Mouse (Mus musculus): ENCODE measurements around the gene Slc9c1. TPM values are rescaled to one million over a fixed set of nuclear protein-coding genes. Genes with fewer than 3 reads are reported as not detected.
"Not testable (repeated sequence)": the region's sequence is repeated elsewhere in the genome, so short reads cannot be mapped to it uniquely, and the experiment has no call there.

Gene Slc9c1
- not detected in 2 replicates for polyA plus RNA-seq (2014; fragmentation: Nextera tagmentation; extraction: Ambion mirVana)

DNA sequence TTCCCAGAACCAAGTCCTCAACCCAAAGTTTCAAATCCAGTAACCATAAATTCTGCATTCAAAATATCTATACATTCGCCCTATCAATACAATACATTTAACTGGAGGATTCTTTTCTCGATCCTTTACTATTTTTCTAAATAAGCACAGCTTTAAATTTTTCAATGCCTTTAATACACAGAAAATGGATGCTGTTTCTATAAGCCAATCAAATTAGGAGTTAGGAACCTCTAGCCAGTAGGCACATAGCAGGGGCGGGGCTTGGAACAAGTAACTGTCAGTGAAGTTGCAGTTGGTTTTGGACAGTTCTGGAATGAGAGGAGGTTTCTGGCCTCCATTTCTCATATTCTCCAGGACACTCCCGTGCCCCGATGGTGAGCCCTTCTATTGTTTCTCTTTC lies at the start of gene Slc9c1:
Slc9c1 (plus strand) TSS at position 301 of the 400 bp plus-strand sequence.
- ATAC-seq (ENCODE audit: low FRiP score, low TSS enrichment) (no peak), DNase-seq (no peak)
- Histone ChIP-seq H3K27ac (replicated peaks; ENCODE audit: low read depth, low read length) (no peak within 1 kb of the TSS), H3K36me3 (ENCODE audit: control insufficient read depth, insufficient read depth, low read length) (no peaks in the 10 kb centered on the region), H3K9ac (replicated peaks; ENCODE audit: low read length) (no peak within 1 kb of the TSS), H3K4me1 (ENCODE audit: control insufficient read depth, insufficient read depth, low read length) (no peaks in the 10 kb centered on the region), H3K27me3 (ENCODE audit: control insufficient read depth, insufficient read depth, low read length) (no peaks in the 10 kb centered on the region), H3K9me3 (ENCODE audit: control insufficient read depth, low read length) (no peaks in the 10 kb centered on the region), H3K4me3 (replicated peaks; ENCODE audit: low read depth, low read length) (no peak within 1 kb of the TSS), H3K4me2 (ENCODE audit: low read length) (no peak within 1 kb of the TSS)
- WGBS: 95% methylated on average over 5 of the region's 5 CpGs

GRCm38 (mm10) chr16:45492927-45493326 lies 42.2 kb upstream of the Slc9c1 start, which contains the start of gene Gm609:
Gm609 (minus strand) TSS chr16:45492969.
- H3K4me2 ChIP-seq (ENCODE audit: low read length): no peak within 1 kb of the TSS
- WGBS: 81% methylated on average over 5 of the region's 5 CpGs
- H3K27me3 ChIP-seq (ENCODE audit: control insufficient read depth, insufficient read depth, low read length): no peaks in the 10 kb centered on the region
- H3K4me1 ChIP-seq (ENCODE audit: control insufficient read depth, insufficient read depth, low read length): no peaks in the 10 kb centered on the region
- no peak for ATAC-seq (ENCODE audit: low FRiP score, low TSS enrichment)
- no peak within 1 kb of the TSS for H3K27ac ChIP-seq (replicated peaks; ENCODE audit: low read depth, low read length)
- H3K36me3 ChIP-seq (ENCODE audit: control insufficient read depth, insufficient read depth, low read length): no peaks in the 10 kb centered on the region
- no peak within 1 kb of the TSS for H3K9ac ChIP-seq (replicated peaks; ENCODE audit: low read length)
- no peak for DNase-seq
- H3K9me3 ChIP-seq (ENCODE audit: control insufficient read depth, low read length): no peaks in the 10 kb centered on the region
- no peak within 1 kb of the TSS for H3K4me3 ChIP-seq (replicated peaks; ENCODE audit: low read depth, low read length)

- Histone ChIP-seq H3K27ac (replicated peaks; ENCODE audit: low read depth, low read length) (no peak overlapping the region), H3K4me2 (ENCODE audit: low read length) (no peak overlapping the region), H3K9me3 (ENCODE audit: control insufficient read depth, low read length) (no peaks in the 10 kb centered on the region), H3K4me3 (replicated peaks; ENCODE audit: low read depth, low read length) (no peak overlapping the region), H3K9ac (replicated peaks; ENCODE audit: low read length) (no peak overlapping the region), H3K36me3 (ENCODE audit: control insufficient read depth, insufficient read depth, low read length) (no peaks in the 10 kb centered on the region), H3K4me1 (ENCODE audit: control insufficient read depth, insufficient read depth, low read length) (no peaks in the 10 kb centered on the region), H3K27me3 (ENCODE audit: control insufficient read depth, insufficient read depth, low read length) (no peaks in the 10 kb centered on the region)
- no peak for ATAC-seq (ENCODE audit: low FRiP score, low TSS enrichment)
- 86% methylated on average over 1 of the region's 1 CpGs for WGBS
- no peak for DNase-seq
Observed at GRCm38 (mm10) chr16:45495326-45495725, 39.8 kb upstream of the Slc9c1 start.

GRCm38 (mm10) chr16:45525551-45525950 lies 9.6 kb upstream of the Slc9c1 start:
- H3K4me2 ChIP-seq (ENCODE audit: low read length): no peak overlapping the region
- no peaks in the 10 kb centered on the region for H3K9me3 ChIP-seq (ENCODE audit: control insufficient read depth, low read length)
- ATAC-seq (ENCODE audit: low FRiP score, low TSS enrichment) (no peak), DNase-seq (no peak)
- H3K4me3 ChIP-seq (replicated peaks; ENCODE audit: low read depth, low read length): no peak overlapping the region
- no peak overlapping the region for H3K27ac ChIP-seq (replicated peaks; ENCODE audit: low read depth, low read length)
- H3K27me3 ChIP-seq (ENCODE audit: control insufficient read depth, insufficient read depth, low read length): no peaks in the 10 kb centered on the region
- WGBS: 89% methylated on average over 5 of the region's 5 CpGs
- H3K4me1 ChIP-seq (ENCODE audit: control insufficient read depth, insufficient read depth, low read length): no peaks in the 10 kb centered on the region
- no peaks in the 10 kb centered on the region for H3K36me3 ChIP-seq (ENCODE audit: control insufficient read depth, insufficient read depth, low read length)
- no peak overlapping the region for H3K9ac ChIP-seq (replicated peaks; ENCODE audit: low read length)

GRCm38 (mm10) chr16:45531950-45532349 lies 3.2 kb upstream of the Slc9c1 start, which contains the start of gene Gm17783:
Gm17783 (minus strand) TSS chr16:45532050.
- Histone ChIP-seq H3K4me1 (ENCODE audit: control insufficient read depth, insufficient read depth, low read length) (no peaks in the 10 kb centered on the region), H3K4me3 (replicated peaks; ENCODE audit: low read depth, low read length) (no peak within 1 kb of the TSS), H3K9ac (replicated peaks; ENCODE audit: low read length) (no peak within 1 kb of the TSS), H3K36me3 (ENCODE audit: control insufficient read depth, insufficient read depth, low read length) (no peaks in the 10 kb centered on the region), H3K4me2 (ENCODE audit: low read length) (no peak within 1 kb of the TSS), H3K27me3 (ENCODE audit: control insufficient read depth, insufficient read depth, low read length) (no peaks in the 10 kb centered on the region), H3K9me3 (ENCODE audit: control insufficient read depth, low read length) (no peaks in the 10 kb centered on the region), H3K27ac (replicated peaks; ENCODE audit: low read depth, low read length) (no peak within 1 kb of the TSS)
- ATAC-seq (ENCODE audit: low FRiP score, low TSS enrichment): no peak
- DNase-seq: no peak
- WGBS: 90% methylated on average over 4 of the region's 4 CpGs

DNA sequence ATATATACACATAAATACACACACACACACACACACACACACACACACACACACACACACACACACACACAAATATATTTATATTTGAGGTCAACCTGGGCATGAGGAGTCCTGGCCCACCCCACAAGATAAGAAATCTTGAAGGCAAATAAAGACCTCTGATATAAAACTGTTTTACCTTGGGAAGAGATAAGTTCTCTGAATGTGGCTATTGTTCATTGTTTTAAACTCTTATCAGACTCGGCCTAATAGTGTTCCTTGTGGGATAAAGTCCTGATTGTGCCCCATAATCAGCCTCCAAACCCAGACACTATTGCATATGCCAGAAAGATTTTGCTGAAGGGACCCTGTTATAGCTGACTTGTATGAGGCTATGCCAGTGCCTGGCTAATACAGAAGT lies 3.2 kb downstream of the Slc9c1 start:
- H3K36me3 ChIP-seq (ENCODE audit: control insufficient read depth, insufficient read depth, low read length): not testable (repeated sequence)

DNA sequence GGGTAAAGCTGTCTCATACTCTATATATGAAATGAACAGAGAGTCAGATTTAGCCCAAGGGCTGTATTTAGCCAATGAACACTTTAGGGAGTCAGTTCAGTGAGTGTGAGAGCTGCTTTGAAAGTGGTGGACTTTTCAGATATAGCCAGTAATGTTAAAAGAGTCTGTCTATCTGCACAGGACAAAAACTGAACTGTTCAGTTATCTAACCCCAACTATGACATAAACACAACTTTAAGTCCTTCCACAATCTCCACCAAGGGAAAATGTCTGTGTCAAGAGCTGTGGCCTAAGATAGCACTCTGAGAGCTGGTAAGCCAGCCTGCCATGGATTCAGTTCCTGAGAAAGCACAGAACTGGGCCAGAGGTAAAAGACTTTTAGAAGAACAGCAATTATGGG lies 7.0 kb downstream of the Slc9c1 start:
- H3K4me3 ChIP-seq (replicated peaks; ENCODE audit: low read depth, low read length): no peak overlapping the region
- H3K36me3 ChIP-seq (ENCODE audit: control insufficient read depth, insufficient read depth, low read length): no peaks in the 10 kb centered on the region
- H3K9me3 ChIP-seq (ENCODE audit: control insufficient read depth, low read length): no peaks in the 10 kb centered on the region
- H3K9ac ChIP-seq (replicated peaks; ENCODE audit: low read length): no peak overlapping the region
- DNase-seq (no peak), ATAC-seq (ENCODE audit: low FRiP score, low TSS enrichment) (no peak)
- H3K27me3 ChIP-seq (ENCODE audit: control insufficient read depth, insufficient read depth, low read length): no peaks in the 10 kb centered on the region
- no peaks in the 10 kb centered on the region for H3K4me1 ChIP-seq (ENCODE audit: control insufficient read depth, insufficient read depth, low read length)
- no peak overlapping the region for H3K4me2 ChIP-seq (ENCODE audit: low read length)
- H3K27ac ChIP-seq (replicated peaks; ENCODE audit: low read depth, low read length): no peak overlapping the region

More for the DNA sequence above, 3.2 kb downstream of the Slc9c1 start:
- H3K9ac ChIP-seq (replicated peaks; ENCODE audit: low read length); H3K9me3 ChIP-seq (ENCODE audit: control insufficient read depth, low read length); ATAC-seq (ENCODE audit: low FRiP score, low TSS enrichment); H3K27me3 ChIP-seq (ENCODE audit: control insufficient read depth, insufficient read depth, low read length); H3K4me2 ChIP-seq (ENCODE audit: low read length); H3K4me1 ChIP-seq (ENCODE audit: control insufficient read depth, insufficient read depth, low read length); H3K27ac ChIP-seq (replicated peaks; ENCODE audit: low read depth, low read length); DNase-seq; H3K4me3 ChIP-seq (replicated peaks; ENCODE audit: low read depth, low read length): not testable (repeated sequence)
- 80% methylated on average over 1 of the region's 1 CpGs for WGBS

- no peaks in the 10 kb centered on the region for H3K9me3 ChIP-seq (ENCODE audit: control insufficient read depth, low read length)
- no peak for ATAC-seq (ENCODE audit: low FRiP score, low TSS enrichment)
- no peaks in the 10 kb centered on the region for H3K36me3 ChIP-seq (ENCODE audit: control insufficient read depth, insufficient read depth, low read length)
- H3K4me2 ChIP-seq (ENCODE audit: low read length): no peak overlapping the region
- H3K4me3 ChIP-seq (replicated peaks; ENCODE audit: low read depth, low read length): no peak overlapping the region
- 87% methylated on average over 3 of the region's 3 CpGs for WGBS
- no peaks in the 10 kb centered on the region for H3K4me1 ChIP-seq (ENCODE audit: control insufficient read depth, insufficient read depth, low read length)
- H3K9ac ChIP-seq (replicated peaks; ENCODE audit: low read length): no peak overlapping the region
- no peaks in the 10 kb centered on the region for H3K27me3 ChIP-seq (ENCODE audit: control insufficient read depth, insufficient read depth, low read length)
- no peak overlapping the region for H3K27ac ChIP-seq (replicated peaks; ENCODE audit: low read depth, low read length)
- DNase-seq: no peak
Observed at GRCm38 (mm10) chr16:45544341-45544740, 9.2 kb downstream of the Slc9c1 start.

- no peak overlapping the region for H3K9ac ChIP-seq (replicated peaks; ENCODE audit: low read length)
- no peaks in the 10 kb centered on the region for H3K27me3 ChIP-seq (ENCODE audit: control insufficient read depth, insufficient read depth, low read length)
- H3K9me3 ChIP-seq (ENCODE audit: control insufficient read depth, low read length): no peaks in the 10 kb centered on the region
- DNase-seq (no peak), ATAC-seq (ENCODE audit: low FRiP score, low TSS enrichment) (no peak)
- H3K4me3 ChIP-seq (replicated peaks; ENCODE audit: low read depth, low read length): no peak overlapping the region
- no peaks in the 10 kb centered on the region for H3K36me3 ChIP-seq (ENCODE audit: control insufficient read depth, insufficient read depth, low read length)
- no peak overlapping the region for H3K27ac ChIP-seq (replicated peaks; ENCODE audit: low read depth, low read length)
- no peaks in the 10 kb centered on the region for H3K4me1 ChIP-seq (ENCODE audit: control insufficient read depth, insufficient read depth, low read length)
- no peak overlapping the region for H3K4me2 ChIP-seq (ENCODE audit: low read length)
Observed at GRCm38 (mm10) chr16:45547982-45548381, 12.9 kb downstream of the Slc9c1 start.

All from midbrain, embryonic 14.5 days (tissue).